Mouse (Mus musculus) cerebellum, adult 11-12 months (tissue): ENCODE measurements at regions not wholly inside any gene's neighbourhood (a gene's known extent, or its start where the extent isn't known, plus 50 kb on each side); places are given as distances from the start of the nearest gene placed in this dataset.

Experiments
- DNase-seq: peaks from one replicate; pipeline ENCODE4 v3.0.0; 2022

- no peak for DNase-seq
Measured at GRCm38 (mm10) chr4:55924974-55925373, 392.7 kb upstream of the Klf4 start.

GRCm38 (mm10) chr4:55921217-55921616, 389.0 kb upstream of the Klf4 start:
- no peak for DNase-seq

DNA sequence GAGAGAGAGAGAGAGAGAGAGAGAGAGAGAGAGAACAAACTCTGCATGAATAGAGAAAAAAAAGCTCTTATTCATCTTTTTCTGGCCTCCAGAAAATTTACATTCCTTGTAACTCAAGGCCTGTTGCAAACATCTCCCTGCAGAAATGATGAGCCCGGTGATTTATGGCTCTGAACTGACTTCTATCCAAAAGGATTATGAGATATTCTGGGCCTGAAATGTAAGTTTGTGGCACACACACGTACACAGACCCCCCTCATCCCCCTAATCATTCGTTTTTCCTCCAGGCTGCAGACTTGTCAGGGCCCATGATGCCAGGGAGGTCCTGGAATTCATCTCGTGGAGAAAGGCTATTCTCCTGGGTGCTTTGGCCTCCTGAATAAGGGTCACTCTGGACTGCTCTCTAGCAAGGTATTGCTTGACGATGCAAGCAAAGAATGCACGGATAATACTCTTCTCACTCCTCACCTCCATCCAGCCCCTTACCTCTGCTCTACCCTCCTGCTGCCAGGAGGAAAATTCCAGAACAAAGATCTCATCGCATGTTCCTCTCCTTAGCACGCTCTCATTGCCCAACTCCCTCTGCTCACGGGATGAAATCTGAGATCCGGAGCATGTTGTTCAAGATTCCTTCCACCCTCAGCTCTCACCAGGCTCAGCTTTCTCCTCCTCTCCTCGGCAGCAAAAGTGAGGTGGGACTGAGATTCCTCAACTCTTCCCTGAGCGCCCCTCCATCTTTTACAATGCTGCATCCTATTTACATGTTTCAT, 362.0 kb upstream of the Klf4 start:
- no peak for DNase-seq

- DNase-seq = no peak
Measured at GRCm38 (mm10) chr4:55891656-55892055, 359.4 kb upstream of the Klf4 start.

- DNase-seq = no peak
Measured at GRCm38 (mm10) chr4:55887581-55887980, 355.3 kb upstream of the Klf4 start.

GRCm38 (mm10) chr4:55882541-55882940, 350.3 kb upstream of the Klf4 start:
- DNase-seq = no peak

- peak; percentile 2 for DNase-seq
Measured at GRCm38 (mm10) chr4:55875304-55875703, 343.0 kb upstream of the Klf4 start.

DNA sequence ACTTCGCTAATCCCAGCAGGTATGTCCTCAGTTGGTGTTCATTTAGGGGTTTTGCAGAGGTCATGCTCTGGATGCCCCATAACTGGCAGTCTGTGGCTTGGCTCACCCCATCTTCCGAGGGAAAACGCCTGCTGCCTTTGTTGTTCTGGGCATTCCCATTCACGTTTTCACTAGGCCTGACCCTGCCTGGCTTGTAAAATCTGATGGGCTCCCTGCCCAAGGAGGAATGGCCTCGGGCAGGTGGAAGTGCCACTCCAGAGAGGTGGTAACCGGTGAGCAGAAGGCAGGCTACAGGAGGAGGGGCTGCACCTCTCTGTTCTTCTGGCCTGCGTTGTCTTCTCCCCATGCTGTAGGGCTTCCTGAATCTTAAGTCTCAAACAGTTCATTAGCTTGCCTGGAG, 342.6 kb upstream of the Klf4 start:
- no peak for DNase-seq

GRCm38 (mm10) chr4:55874276-55874675, 342.0 kb upstream of the Klf4 start:
- DNase-seq = no peak

GRCm38 (mm10) chr4:55860055-55860454, 327.8 kb upstream of the Klf4 start:
- DNase-seq = no peak

DNA sequence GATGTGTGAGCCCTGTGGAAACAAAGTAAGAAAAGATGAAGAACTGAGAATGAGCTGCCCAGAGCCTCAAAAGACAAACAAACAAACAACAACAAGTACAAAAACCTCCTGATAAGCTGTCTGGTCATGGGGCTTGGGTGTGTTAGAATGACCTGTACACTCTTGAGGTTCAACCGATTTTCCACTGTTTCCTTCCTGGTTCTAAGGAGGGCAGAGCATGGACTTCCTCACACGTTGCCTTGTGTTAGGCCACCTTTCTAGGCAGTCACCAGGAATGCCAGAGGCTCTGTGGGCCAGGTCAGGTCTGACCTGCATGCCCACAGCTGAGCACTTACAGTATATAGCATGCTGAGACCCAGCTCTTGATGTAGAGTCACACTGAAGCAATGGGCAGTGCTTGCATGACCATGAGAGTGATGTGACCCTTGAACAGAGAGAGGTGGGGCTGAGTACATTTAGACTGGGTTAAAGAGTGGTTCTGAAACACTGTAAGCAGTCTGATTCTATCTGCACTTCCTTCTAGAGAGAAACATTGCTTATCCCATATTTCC, 327.0 kb upstream of the Klf4 start:
- no peak for DNase-seq

- no peak for DNase-seq
Measured at GRCm38 (mm10) chr4:55851430-55851829, 319.2 kb upstream of the Klf4 start.

- DNase-seq = no peak
Measured at GRCm38 (mm10) chr4:55851027-55851426, 318.8 kb upstream of the Klf4 start.

DNA sequence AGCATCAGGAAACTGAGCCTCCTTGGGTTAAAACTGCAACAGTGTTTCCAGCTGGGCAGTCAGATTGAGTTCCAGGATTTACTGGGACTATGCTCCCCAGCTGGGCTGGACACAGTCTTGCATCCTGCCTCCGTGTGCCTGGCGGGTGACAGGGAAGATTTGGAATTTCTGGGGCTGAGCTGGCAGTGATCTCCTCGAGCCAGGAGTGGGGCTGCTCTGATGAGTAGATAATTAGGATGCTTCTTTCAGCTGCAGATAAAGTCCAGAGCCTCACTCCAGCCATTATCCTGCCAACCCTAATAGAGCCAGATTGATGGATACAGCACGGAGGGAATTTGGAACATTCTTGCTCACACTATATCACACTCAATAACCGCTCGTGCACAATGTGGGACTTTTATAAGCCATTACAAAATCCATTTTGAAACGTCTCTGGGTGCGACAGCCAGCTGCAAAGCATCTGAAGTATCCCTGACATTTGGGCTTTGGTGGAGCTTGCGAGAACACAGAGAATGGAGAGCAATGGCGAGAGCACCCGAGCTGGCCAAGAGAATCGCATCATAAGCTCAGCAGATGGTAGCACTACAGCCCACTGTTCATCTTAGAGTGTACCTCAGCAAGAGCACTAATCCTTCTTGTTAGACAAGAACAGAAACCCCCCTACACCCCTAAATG, 311.6 kb upstream of the Klf4 start:
- no peak for DNase-seq

GRCm38 (mm10) chr4:55838568-55838967, 306.3 kb upstream of the Klf4 start:
- no peak for DNase-seq

GRCm38 (mm10) chr4:55824047-55824760, 291.9 kb upstream of the Klf4 start:
- DNase-seq = no peak

DNA sequence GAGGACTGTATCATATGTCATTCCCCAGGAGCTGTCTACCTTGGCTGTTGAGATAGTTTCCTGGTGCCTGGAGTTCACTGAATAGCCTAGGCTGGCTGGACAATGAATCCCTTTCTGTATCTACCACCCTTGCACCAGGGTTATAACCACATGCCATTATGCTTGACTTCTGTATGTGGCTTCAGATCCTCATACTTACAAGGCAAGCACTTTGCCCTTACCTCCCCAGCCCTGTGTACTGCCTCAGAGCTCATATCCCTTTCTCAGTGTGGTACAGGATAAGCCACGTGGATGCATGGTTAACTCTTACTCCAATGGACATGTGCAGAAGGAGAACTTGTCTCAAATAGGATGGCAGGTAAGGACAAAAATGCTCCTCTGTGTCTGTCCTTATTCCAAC, 291.3 kb upstream of the Klf4 start:
- DNase-seq = no peak

GRCm38 (mm10) chr4:55817035-55817818, 285.0 kb upstream of the Klf4 start:
- DNase-seq = no peak

DNA sequence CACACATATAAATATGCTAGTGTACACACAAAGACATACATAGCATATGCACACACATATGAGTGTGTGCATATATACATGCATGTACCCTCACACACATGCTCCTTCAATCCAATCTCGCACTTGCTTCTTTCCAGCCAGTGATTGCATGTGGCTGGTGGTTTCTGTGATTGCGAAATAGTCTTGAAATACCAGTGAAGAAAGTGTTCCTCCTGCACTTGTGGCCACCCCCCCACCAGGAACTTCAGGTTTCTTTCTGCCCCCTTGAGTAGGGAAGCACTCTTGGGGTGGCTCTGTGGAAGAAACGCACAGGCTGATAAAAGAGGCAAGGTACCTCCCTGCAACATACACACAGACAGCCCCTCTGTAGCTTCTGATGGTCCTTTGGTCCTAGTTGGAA, 283.6 kb upstream of the Klf4 start:
- no peak for DNase-seq

- DNase-seq = no peak
Measured at GRCm38 (mm10) chr4:55812846-55813245, 280.6 kb upstream of the Klf4 start.

DNA sequence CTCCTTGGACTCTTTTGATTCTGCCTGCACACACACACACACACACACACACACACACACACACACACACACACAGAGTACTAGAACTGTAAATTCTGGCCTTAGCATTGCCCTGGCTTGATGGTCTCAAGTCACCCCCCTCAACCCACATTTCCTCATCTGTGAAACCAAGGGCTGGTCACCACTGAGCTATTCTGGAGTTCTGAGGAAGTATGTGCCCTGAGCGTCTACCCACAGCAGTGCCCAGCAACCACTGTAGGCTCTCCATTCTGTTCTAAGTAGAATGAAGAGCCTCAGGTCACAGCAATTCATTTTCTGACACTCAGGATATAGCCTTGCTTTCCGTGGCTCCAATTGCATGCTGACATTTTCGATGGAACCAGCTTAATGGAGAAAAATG, 279.4 kb upstream of the Klf4 start:
- DNase-seq = no peak

DNA sequence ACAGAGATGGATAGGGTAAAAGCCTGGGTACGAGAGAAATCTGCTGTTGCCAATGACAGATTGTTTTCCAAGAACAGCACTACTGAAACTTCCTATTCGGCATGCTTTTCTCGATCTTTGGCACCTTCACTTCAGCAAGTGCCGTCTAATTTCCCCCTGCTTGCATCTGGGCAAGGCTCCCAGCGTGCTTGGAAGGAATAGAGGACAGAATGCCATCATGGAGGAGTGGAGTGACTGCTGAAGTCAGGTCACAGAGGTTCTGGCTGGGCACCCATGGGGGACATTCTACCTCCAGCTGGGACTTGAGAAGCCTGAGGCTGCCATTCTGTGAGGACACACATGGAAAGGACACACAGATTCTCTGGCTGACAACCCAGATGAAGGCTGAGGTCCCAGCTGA, 276.2 kb upstream of the Klf4 start:
- DNase-seq = no peak

DNA sequence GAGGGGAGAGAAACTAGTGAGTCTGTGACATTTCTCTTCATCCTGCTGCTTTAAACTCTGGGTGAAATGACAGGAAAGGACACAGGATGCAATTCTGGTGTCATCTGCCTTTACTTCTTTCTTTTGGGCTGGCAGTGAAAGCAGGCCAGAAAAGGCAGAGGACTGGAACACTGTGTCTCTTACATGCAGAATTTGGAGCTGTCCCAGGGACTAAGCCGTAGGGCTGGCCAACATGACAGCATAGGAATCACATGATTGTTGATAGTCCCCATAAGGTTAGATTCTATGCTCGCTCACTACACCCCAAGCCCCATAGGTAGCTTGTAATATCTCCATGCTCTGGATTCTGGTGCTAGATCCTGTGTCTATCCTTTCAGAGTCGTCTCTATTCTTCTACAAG, 274.5 kb upstream of the Klf4 start:
- no peak for DNase-seq
